Mouse (Mus musculus): ENCODE data around the gene Nhlh1. TPM values are rescaled to one million over a fixed set of nuclear protein-coding genes. Genes with fewer than 3 reads are reported as not detected.

Nhlh1 gene
- polyA plus RNA-seq (2015; fragmentation: Nextera tagmentation; extraction: Ambion mirVana) = not detected in 2 replicates

- Histone ChIP-seq H3K9me3 (replicated peaks; ENCODE audit: low read length) (no peaks in the 10 kb centered on the region), H3K4me2 (ENCODE audit: low read length) (no peak within 1 kb of the TSS), H3K27me3 (ENCODE audit: insufficient read depth, low read length) (peaks cover 11% of the 10 kb centered on the region; the same call in 1 of the 2 replicates), H3K9ac (ENCODE audit: low read depth, low read length) (no peak within 1 kb of the TSS), H3K36me3 (ENCODE audit: insufficient read depth, low read length) (no peaks in the 10 kb centered on the region), H3K27ac (no peak within 1 kb of the TSS), H3K4me3 (replicated peaks; ENCODE audit: low read depth, low read length) (no peak within 1 kb of the TSS), H3K4me1 (replicated peaks; ENCODE audit: insufficient read depth, low read length) (peaks cover 10% of the 10 kb centered on the region; the same call in 1 of the 2 replicates)
- no peak for TF ChIP-seq CTCF (IDR thresholded peaks at IDR 0.05; ENCODE audit: low read depth)
- no peak for ATAC-seq (replicated peaks; ENCODE audit: low FRiP score, low read depth)
- no peak for DNase-seq (ENCODE audit: low spot score)
- 51% methylated on average over 2 of the region's 2 CpGs for WGBS
Measured at GRCm38 (mm10) chr1:172057491-172057921, at the start of gene Nhlh1. TSS of gene Nhlh1 (minus strand) at chr1:172057573.

GRCm38 (mm10) chr1:172105101-172105500 lies 47.7 kb upstream of the Nhlh1 start:
- Histone ChIP-seq H3K27ac (no peak overlapping the region), H3K36me3 (ENCODE audit: insufficient read depth, low read length) (peaks cover 83% of the 10 kb centered on the region), H3K4me2 (ENCODE audit: low read length) (no peak overlapping the region), H3K9ac (ENCODE audit: low read depth, low read length) (no peak overlapping the region), H3K4me3 (replicated peaks; ENCODE audit: low read depth, low read length) (no peak overlapping the region), H3K27me3 (ENCODE audit: insufficient read depth, low read length) (no peaks in the 10 kb centered on the region), H3K9me3 (replicated peaks; ENCODE audit: low read length) (no peaks in the 10 kb centered on the region), H3K4me1 (replicated peaks; ENCODE audit: insufficient read depth, low read length) (no peaks in the 10 kb centered on the region)
- ATAC-seq (replicated peaks; ENCODE audit: low FRiP score, low read depth) = no peak
- DNase-seq (ENCODE audit: low spot score) = peak; percentile 35
- 71% methylated on average over 11 of the region's 11 CpGs for WGBS
- TF ChIP-seq CTCF (IDR thresholded peaks at IDR 0.05; ENCODE audit: low read depth) = peak; percentile 48; the same call in 1 of the 2 replicates

- TF ChIP-seq CTCF (IDR thresholded peaks at IDR 0.05; ENCODE audit: low read depth) = no peak
- no peak overlapping the region for H3K4me3 ChIP-seq (replicated peaks; ENCODE audit: low read depth, low read length)
- H3K9me3 ChIP-seq (replicated peaks; ENCODE audit: low read length) = no peaks in the 10 kb centered on the region
- no peaks in the 10 kb centered on the region for H3K27me3 ChIP-seq (ENCODE audit: insufficient read depth, low read length)
- H3K36me3 ChIP-seq (ENCODE audit: insufficient read depth, low read length) = peaks cover 83% of the 10 kb centered on the region
- H3K4me2 ChIP-seq (ENCODE audit: low read length) = no peak overlapping the region
- H3K9ac ChIP-seq (ENCODE audit: low read depth, low read length) = no peak overlapping the region
- H3K27ac ChIP-seq = no peak overlapping the region
- ATAC-seq (replicated peaks; ENCODE audit: low FRiP score, low read depth) (no peak), DNase-seq (ENCODE audit: low spot score) (no peak)
- 87% methylated on average over 4 of the region's 4 CpGs for WGBS
- H3K4me1 ChIP-seq (replicated peaks; ENCODE audit: insufficient read depth, low read length) = no peaks in the 10 kb centered on the region
Measured at GRCm38 (mm10) chr1:172103619-172104018, 46.2 kb upstream of the Nhlh1 start.

- Histone ChIP-seq H3K9me3 (replicated peaks; ENCODE audit: low read length) (no peaks in the 10 kb centered on the region), H3K9ac (ENCODE audit: low read depth, low read length) (no peak overlapping the region), H3K27me3 (ENCODE audit: insufficient read depth, low read length) (no peaks in the 10 kb centered on the region), H3K36me3 (ENCODE audit: insufficient read depth, low read length) (peaks cover 71% of the 10 kb centered on the region; the same call in 1 of the 2 replicates), H3K4me3 (replicated peaks; ENCODE audit: low read depth, low read length) (no peak overlapping the region), H3K4me1 (replicated peaks; ENCODE audit: insufficient read depth, low read length) (no peaks in the 10 kb centered on the region), H3K4me2 (ENCODE audit: low read length) (no peak overlapping the region), H3K27ac (no peak overlapping the region)
- TF ChIP-seq CTCF (IDR thresholded peaks at IDR 0.05; ENCODE audit: low read depth) = no peak
- ATAC-seq (replicated peaks; ENCODE audit: low FRiP score, low read depth) (peak; percentile 57), DNase-seq (ENCODE audit: low spot score) (peak; percentile 22)
- WGBS = 70% methylated on average over 6 of the region's 6 CpGs
Measured at GRCm38 (mm10) chr1:172099325-172100033, 42.1 kb upstream of the Nhlh1 start.

- Histone ChIP-seq H3K4me3 (replicated peaks; ENCODE audit: low read depth, low read length) (no peak overlapping the region), H3K4me2 (ENCODE audit: low read length) (no peak overlapping the region), H3K36me3 (ENCODE audit: insufficient read depth, low read length) (peaks cover 69% of the 10 kb centered on the region), H3K27me3 (ENCODE audit: insufficient read depth, low read length) (no peaks in the 10 kb centered on the region), H3K27ac (0 out of 2 replicates have a peak overlapping the region, but pooled peaks have one; percentile 4), H3K4me1 (replicated peaks; ENCODE audit: insufficient read depth, low read length) (no peaks in the 10 kb centered on the region), H3K9me3 (replicated peaks; ENCODE audit: low read length) (no peaks in the 10 kb centered on the region), H3K9ac (ENCODE audit: low read depth, low read length) (no peak overlapping the region)
- no peak for TF ChIP-seq CTCF (IDR thresholded peaks at IDR 0.05; ENCODE audit: low read depth)
- WGBS = 76% methylated on average over 6 of the region's 6 CpGs
- DNase-seq (ENCODE audit: low spot score) = no peak
- no peak for ATAC-seq (replicated peaks; ENCODE audit: low FRiP score, low read depth)
Measured at GRCm38 (mm10) chr1:172095202-172095601, 37.8 kb upstream of the Nhlh1 start.

GRCm38 (mm10) chr1:172094295-172094694 lies 36.9 kb upstream of the Nhlh1 start:
- Histone ChIP-seq H3K36me3 (ENCODE audit: insufficient read depth, low read length) (peaks cover 68% of the 10 kb centered on the region), H3K4me3 (replicated peaks; ENCODE audit: low read depth, low read length) (no peak overlapping the region), H3K27me3 (ENCODE audit: insufficient read depth, low read length) (no peaks in the 10 kb centered on the region), H3K27ac (peak overlapping the region; percentile 38; the same call in 1 of the 2 replicates), H3K9ac (ENCODE audit: low read depth, low read length) (no peak overlapping the region), H3K4me1 (replicated peaks; ENCODE audit: insufficient read depth, low read length) (no peaks in the 10 kb centered on the region), H3K4me2 (ENCODE audit: low read length) (no peak overlapping the region), H3K9me3 (replicated peaks; ENCODE audit: low read length) (no peaks in the 10 kb centered on the region)
- no peak for ATAC-seq (replicated peaks; ENCODE audit: low FRiP score, low read depth)
- no peak for TF ChIP-seq CTCF (IDR thresholded peaks at IDR 0.05; ENCODE audit: low read depth)
- peak; percentile 6 for DNase-seq (ENCODE audit: low spot score)

All from kidney, postnatal 0 days (tissue).